Mouse (Mus musculus) kidney, postnatal 0 days (tissue): Measurements from ENCODE around the gene Ubb. TPM values are rescaled to one million over a fixed set of nuclear protein-coding genes. Genes with fewer than 3 reads are reported as not detected.

Experiments used
- ATAC-seq: fragments of 200-750 bp; cut with Nextera tagmentation; replicated peaks from 2 replicates; pipeline ENCODE4 v1.8.0; 2017; ENCODE audit warnings: low read depth, moderate number of reproducible peaks, moderate TSS enrichment, moderate library complexity; ENCODE audit not compliant: low FRiP score
- DNase-seq: peaks from one replicate; pipeline ENCODE4 v3.0.0-alpha.2; 2016; ENCODE audit warnings: low spot score
- H3K27ac ChIP-seq: fragments of 300-500 bp; sonication (generic); 2 replicates; pipeline ENCODE4 v1.5.1; 2014; ENCODE audit warnings: mild to moderate bottlenecking
- H3K27me3 ChIP-seq: fragments of 300-500 bp; sonication (generic); 2 replicates; pipeline ENCODE4 v1.6.1; 2014; ENCODE audit warnings: low read length, mixed read lengths; ENCODE audit not compliant: insufficient read depth
- H3K36me3 ChIP-seq: fragments of 300-500 bp; sonication (generic); 2 replicates; pipeline ENCODE4 v1.6.1; 2014; ENCODE audit warnings: low read length, mixed read lengths; ENCODE audit not compliant: insufficient read depth
- H3K4me1 ChIP-seq: fragments of 300-500 bp; sonication (generic); replicated peaks from 2 replicates; pipeline ENCODE4 v1.6.1; 2014; ENCODE audit warnings: antibody characterized with exemption, low read length, mixed read lengths; ENCODE audit not compliant: insufficient read depth
- H3K4me2 ChIP-seq: fragments of 300-500 bp; sonication (generic); 2 replicates; pipeline ENCODE4 v1.6.1; 2014; ENCODE audit warnings: mild to moderate bottlenecking, low read length, moderate library complexity, mixed read lengths
- H3K4me3 ChIP-seq: fragments of 300-500 bp; sonication (generic); replicated peaks from 2 replicates; pipeline ENCODE4 v1.5.1; 2014; ENCODE audit warnings: low read depth, low read length
- H3K9ac ChIP-seq: fragments of 300-500 bp; sonication (generic); 2 replicates; pipeline ENCODE4 v1.6.1; 2014; ENCODE audit warnings: low read depth, low read length
- H3K9me3 ChIP-seq: fragments of 300-500 bp; sonication (generic); replicated peaks from 2 replicates; pipeline ENCODE4 v1.6.1; 2016; ENCODE audit warnings: low read length, inconsistent platforms, mixed read lengths
- CTCF ChIP-seq: IDR thresholded peaks from 2 replicates; pipeline ENCODE4 v1.5.1; 2016; ENCODE audit warnings: antibody characterized with exemption, low read depth, mild to moderate bottlenecking, moderate library complexity
- WGBS: fragments of 180-500 bp; shearing (Covaris S2); extraction: QIAGEN DNeasy Blood & Tissue Kit; methylation state at CpG from one replicate; pipeline ENCODE4 v1.1.7; 2014; 5-methylcytosine and 5-hydroxymethylcytosine counted together
- polyA plus RNA-seq: library from polyadenylated mRNA; unstranded; fragments of >200 nt; fragmentation: Nextera tagmentation; extraction: Ambion mirVana; gene quantifications from 2 replicates; pipeline ENCODE4 v1.2.1, GENCODE M21; 2015

Gene Ubb
- polyA plus RNA-seq, 1 experiment from 2014 or later, result 2,759 TPM

DNA sequence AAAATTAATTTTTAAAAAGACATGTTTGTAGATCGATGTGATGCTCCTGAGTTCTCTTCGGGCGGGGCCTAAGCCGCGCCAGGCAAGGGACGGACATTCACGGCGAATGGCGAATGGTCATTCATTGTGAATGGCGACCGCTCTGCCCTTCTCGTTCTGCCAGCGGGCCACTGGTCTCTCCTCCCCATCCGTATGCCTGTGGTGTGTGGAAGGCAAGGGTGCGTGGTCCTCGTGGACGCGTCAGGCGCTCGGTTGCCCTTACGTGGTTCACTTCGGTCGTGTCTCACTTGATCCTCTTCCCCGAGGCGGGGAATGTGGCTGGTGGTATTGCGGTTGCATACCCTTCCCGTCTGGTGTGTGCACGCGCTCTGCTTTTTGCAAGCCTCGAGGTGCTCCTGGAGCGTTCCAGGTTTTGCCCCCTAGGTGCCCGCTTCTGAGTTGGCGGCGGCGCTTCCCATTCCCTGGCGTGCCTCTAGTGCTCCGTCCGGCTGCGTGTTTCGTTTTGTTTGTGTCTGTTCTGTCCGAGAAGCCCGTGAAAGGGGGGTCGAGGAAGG, 9.6 kb downstream of the Ubb start:
- H3K27me3 ChIP-seq, result no peaks in the 10 kb centered on the region
- H3K36me3 ChIP-seq, result no peaks in the 10 kb centered on the region
- TF ChIP-seq CTCF, result no peak
- ATAC-seq (no peak), DNase-seq (no peak)
- peak overlapping the region; percentile 32 for H3K4me3 ChIP-seq
- no peak overlapping the region for H3K27ac ChIP-seq
- WGBS, result 41% methylated on average over 43 of the region's 43 CpGs
- peak overlapping the region; percentile 58 for H3K4me2 ChIP-seq
- H3K9ac ChIP-seq, result peak overlapping the region; percentile 35; the same call in 1 of the 2 replicates
- H3K4me1 ChIP-seq, result no peaks in the 10 kb centered on the region
- no peaks in the 10 kb centered on the region for H3K9me3 ChIP-seq

DNA sequence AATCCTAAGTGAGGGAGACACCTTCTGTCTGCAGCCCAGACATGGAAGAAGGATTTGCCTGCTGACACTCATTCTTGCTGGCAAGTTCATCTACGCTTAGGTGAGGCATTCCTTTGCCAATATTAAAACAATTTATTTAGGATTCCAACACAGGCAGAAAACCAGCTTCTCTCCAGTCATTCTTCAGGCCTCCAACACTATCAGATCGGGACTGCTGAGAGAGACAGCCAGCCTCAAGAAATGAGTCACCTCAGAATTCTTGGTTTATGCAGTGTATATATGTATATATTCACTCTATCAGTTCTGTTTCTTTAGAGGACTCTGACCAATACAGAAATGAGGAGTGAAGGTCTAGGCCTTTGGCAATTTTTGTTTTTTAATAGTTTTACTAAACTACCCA, 12.6 kb downstream of the Ubb start:
- H3K36me3 ChIP-seq, result no peaks in the 10 kb centered on the region
- H3K9ac ChIP-seq, result no peak overlapping the region
- H3K4me2 ChIP-seq, result no peak overlapping the region
- H3K4me1 ChIP-seq, result no peaks in the 10 kb centered on the region
- H3K9me3 ChIP-seq, result no peaks in the 10 kb centered on the region
- no peaks in the 10 kb centered on the region for H3K27me3 ChIP-seq
- WGBS, result 90% methylated on average over 2 of the region's 2 CpGs
- TF ChIP-seq CTCF, result no peak
- DNase-seq, result no peak
- ATAC-seq, result no peak
- no peak overlapping the region for H3K27ac ChIP-seq
- H3K4me3 ChIP-seq, result no peak overlapping the region

DNA sequence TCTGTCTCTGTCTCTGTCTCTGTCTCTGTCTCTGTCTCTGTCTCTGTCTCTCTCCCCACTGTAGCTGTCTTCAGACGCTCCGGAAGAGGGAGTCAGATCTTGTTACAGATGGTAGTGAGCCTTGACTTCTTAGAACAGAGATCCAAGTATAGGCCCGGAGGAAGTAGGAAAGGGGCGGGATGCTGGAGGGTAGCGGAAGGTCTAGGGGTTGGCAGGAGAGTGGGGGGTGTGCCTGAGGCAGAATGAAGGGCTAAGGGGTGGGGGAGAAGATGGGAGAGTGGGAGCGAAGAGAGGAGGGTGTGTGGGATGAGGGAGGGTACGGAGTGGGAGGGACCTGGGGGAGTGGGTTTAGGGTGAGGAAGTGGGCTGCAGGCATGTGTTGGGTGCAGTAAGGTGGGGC, 14.8 kb downstream of the Ubb start:
- no peaks in the 10 kb centered on the region for H3K27me3 ChIP-seq
- 26% methylated on average over 5 of the region's 7 CpGs for WGBS
- no peak overlapping the region for H3K9ac ChIP-seq
- ATAC-seq, result no peak
- no peak overlapping the region; the same call in 1 of the 2 replicates for H3K4me2 ChIP-seq
- H3K4me1 ChIP-seq, result no peaks in the 10 kb centered on the region
- H3K27ac ChIP-seq, result no peak overlapping the region
- no peaks in the 10 kb centered on the region for H3K36me3 ChIP-seq
- peak; percentile 58 for DNase-seq
- no peaks in the 10 kb centered on the region for H3K9me3 ChIP-seq
- no peak for TF ChIP-seq CTCF
- H3K4me3 ChIP-seq, result no peak overlapping the region

DNA sequence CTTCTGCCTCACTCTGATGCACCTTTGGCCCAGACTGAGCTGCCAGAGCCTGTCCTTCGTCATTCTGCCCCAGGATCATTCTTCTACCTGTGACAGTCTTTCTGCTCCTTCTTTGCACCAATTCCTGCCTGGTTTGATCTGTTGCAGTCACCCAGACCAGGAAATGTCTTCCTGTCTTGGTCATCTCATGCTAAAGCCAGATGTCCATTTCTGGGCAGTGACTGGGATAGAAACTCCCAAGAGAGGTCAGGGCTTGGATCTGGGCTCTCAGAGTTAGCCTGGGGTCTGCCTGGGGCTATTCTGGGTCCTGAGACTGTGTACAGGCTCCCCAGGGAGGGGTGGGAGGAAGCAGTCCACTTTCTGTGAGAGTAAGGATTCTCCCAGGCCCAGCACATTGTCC, 15.2 kb downstream of the Ubb start:
- Histone ChIP-seq H3K36me3 (no peaks in the 10 kb centered on the region), H3K9ac (no peak overlapping the region), H3K4me1 (no peaks in the 10 kb centered on the region), H3K9me3 (no peaks in the 10 kb centered on the region), H3K4me2 (no peak overlapping the region), H3K4me3 (no peak overlapping the region), H3K27ac (no peak overlapping the region; the same call in 1 of the 2 replicates), H3K27me3 (no peaks in the 10 kb centered on the region)
- no peak for TF ChIP-seq CTCF
- 40% methylated on average over 1 of the region's 1 CpGs for WGBS
- ATAC-seq (no peak), DNase-seq (no peak)

DNA sequence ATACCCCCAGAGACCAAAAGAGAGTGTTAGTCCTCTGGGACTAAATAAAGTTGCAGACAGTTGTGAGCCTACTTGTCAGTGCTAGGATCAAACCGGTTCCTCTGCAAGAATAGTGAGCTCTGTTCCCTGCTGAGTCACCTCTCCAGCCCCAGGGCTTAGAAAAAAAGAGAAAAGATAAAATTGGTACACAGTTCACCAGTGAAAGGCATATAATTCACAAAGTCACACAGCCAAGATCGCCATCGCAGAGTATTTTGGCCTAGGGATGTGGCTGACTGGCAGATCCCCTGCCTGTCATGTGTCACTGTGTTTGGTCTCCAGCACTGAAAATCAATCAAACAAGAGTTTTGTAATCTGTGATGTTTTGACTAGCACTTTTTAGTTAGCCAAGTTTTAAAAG, 17.3 kb downstream of the Ubb start:
- Histone ChIP-seq H3K27ac (no peak overlapping the region), H3K27me3 (no peaks in the 10 kb centered on the region), H3K4me3 (no peak overlapping the region), H3K4me1 (no peaks in the 10 kb centered on the region), H3K9ac (no peak overlapping the region), H3K4me2 (no peak overlapping the region), H3K9me3 (no peaks in the 10 kb centered on the region), H3K36me3 (no peaks in the 10 kb centered on the region)
- DNase-seq, result no peak
- 65% methylated on average over 3 of the region's 3 CpGs for WGBS
- ATAC-seq, result no peak
- no peak for TF ChIP-seq CTCF

DNA sequence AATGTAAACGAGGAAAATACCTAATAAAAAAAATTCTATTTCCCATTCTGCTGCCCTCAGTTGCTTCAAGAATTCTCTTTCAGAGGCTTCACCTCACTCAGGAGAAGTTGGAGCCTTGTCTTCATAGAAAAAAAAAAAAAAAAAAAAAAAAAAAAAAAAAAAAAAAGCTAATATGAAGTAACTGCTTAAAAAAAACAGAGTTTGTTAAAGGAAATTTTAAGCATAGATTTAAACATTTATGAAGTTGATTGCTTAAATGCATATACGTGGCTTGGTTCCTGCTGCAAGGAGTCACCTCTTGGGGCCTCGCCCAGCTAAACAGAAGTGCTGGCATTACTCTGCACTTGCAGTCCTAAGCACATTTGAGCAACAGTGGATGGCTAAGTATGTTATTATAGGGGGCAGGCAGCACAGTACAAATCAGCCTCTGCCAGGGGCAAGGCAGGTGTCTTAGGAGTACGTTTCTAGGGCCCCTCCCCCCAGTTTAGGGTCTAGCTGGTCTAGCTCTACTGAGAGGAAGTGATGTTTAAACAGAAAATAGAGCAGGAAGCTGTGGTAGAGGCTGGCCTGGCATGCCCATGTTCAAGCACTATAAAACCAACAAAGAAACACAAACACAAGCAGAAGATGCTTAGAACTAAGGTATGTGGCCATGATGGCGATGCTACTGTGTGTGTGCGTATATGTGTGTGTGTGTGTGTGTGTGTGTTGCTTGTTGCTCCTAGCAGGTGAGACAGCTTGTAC, 23.2 kb downstream of the Ubb start, which contains the start of gene Trpv2:
Gene Trpv2 (plus strand): TSS at position 528 of the 744 bp plus-strand sequence.
- Histone ChIP-seq H3K27ac (no peak within 1 kb of the TSS), H3K9ac (no peak within 1 kb of the TSS), H3K27me3 (no peaks in the 10 kb centered on the region), H3K4me3 (peak within 1 kb of the TSS; percentile 48), H3K36me3 (no peaks in the 10 kb centered on the region), H3K9me3 (no peaks in the 10 kb centered on the region), H3K4me1 (no peaks in the 10 kb centered on the region), H3K4me2 (peak within 1 kb of the TSS; percentile 85)
- WGBS, result 75% methylated on average over 6 of the region's 6 CpGs
- DNase-seq (no peak), ATAC-seq (no peak)
- no peak for TF ChIP-seq CTCF
